Mouse (Mus musculus): ENCODE data around the gene Sept9.

DNA sequence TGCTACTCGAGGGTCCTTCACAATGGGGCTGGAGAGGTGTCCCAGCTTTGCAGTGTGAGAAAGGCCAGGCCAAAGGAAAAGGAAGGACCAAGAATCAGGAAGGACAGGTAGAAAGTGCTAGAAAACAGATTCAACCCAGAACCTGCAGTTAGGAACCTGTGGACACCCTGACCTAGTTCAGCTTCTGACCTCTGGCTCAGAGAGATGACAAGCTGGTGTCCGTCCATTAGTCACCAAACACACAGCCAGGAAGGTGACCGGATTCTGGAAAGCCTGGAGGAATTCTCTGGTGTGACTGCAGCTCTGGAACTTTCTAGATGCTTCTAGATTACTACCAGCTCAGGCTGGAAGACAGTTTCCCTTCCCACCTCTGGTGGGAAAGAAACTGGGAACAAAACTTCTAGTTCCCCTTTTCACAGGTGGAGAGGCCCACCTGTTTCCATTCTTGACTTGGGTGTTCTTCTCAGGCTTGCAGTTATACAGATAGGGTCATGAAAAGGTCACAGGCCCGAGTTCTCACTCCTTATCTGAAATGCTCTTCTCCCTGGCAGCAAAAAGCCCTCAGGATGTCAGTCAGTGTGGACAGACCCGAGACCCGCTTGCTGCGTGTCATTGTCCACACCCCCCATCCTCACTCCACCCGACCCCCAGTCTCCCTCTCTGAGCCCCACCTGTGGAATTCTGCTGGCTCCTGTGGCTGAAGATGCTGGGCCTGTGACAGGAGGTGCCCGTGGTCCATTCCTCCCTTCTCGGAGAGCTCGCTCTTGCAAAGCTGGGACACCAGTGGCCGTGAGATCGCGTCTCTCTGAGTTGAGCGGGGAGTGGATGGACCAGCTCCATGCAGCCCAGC, 123.5 kb downstream of the Sept9 start:
- TF ChIP-seq CTCF (IDR thresholded peaks at IDR 0.05; ENCODE audit: low read depth) = no peak
- TF ChIP-seq EP300 (IDR thresholded peaks at IDR 0.05; ENCODE audit: low read depth) = no peak
